Mouse (Mus musculus): ENCODE data around the gene Rims3.

The Rims3 gene

Small RNAs within 50 kb of the gene (microRNA-seq; reads per million reads assigned to microRNA genes)
- gene Gm23936, result 0 reads per million in 2 experiments
